Mouse (Mus musculus): ENCODE results near the gene Slc2a5. TPM values are rescaled to one million over a fixed set of nuclear protein-coding genes. Genes with fewer than 3 reads are reported as not detected.

Gene Slc2a5
- polyA plus RNA-seq (2015; fragmentation: Nextera tagmentation; extraction: Ambion mirVana) = 1.00 and 1.8 TPM in 2 replicates

GRCm38 (mm10) chr4:150119055-150119454 is at the start of gene Slc2a5:
Gene Slc2a5, plus strand, starts transcription at chr4:150119283.
- H3K4me3 ChIP-seq (replicated peaks; ENCODE audit: low read length) = no peak within 1 kb of the TSS
- no peaks in the 10 kb centered on the region for H3K27me3 ChIP-seq (ENCODE audit: control insufficient read depth, insufficient read depth, low read length)
- peak within 1 kb of the TSS; percentile 28; the same call in 1 of the 2 replicates for H3K9ac ChIP-seq (ENCODE audit: low read length)
- peak within 1 kb of the TSS; percentile 41 for H3K4me2 ChIP-seq (ENCODE audit: low read depth, low read length)
- WGBS = 17% methylated on average over 12 of the region's 15 CpGs
- peaks cover 11% of the 10 kb centered on the region for H3K4me1 ChIP-seq (ENCODE audit: control insufficient read depth, insufficient read depth, low read length)
- H3K9me3 ChIP-seq (replicated peaks; ENCODE audit: control insufficient read depth, low read length) = no peaks in the 10 kb centered on the region
- H3K27ac ChIP-seq (ENCODE audit: low read length) = no peak within 1 kb of the TSS
- no peak for ATAC-seq (ENCODE audit: insufficient read depth, low FRiP score)
- no peaks in the 10 kb centered on the region for H3K36me3 ChIP-seq (ENCODE audit: control insufficient read depth, insufficient read depth, low read length)

- H3K4me1 ChIP-seq (ENCODE audit: control insufficient read depth, insufficient read depth, low read length) = no peaks in the 10 kb centered on the region
- ATAC-seq (ENCODE audit: insufficient read depth, low FRiP score) = no peak
- H3K9ac ChIP-seq (ENCODE audit: low read length) = no peak overlapping the region
- no peaks in the 10 kb centered on the region for H3K9me3 ChIP-seq (replicated peaks; ENCODE audit: control insufficient read depth, low read length)
- H3K36me3 ChIP-seq (ENCODE audit: control insufficient read depth, insufficient read depth, low read length) = no peaks in the 10 kb centered on the region
- no peak overlapping the region for H3K4me2 ChIP-seq (ENCODE audit: low read depth, low read length)
- no peaks in the 10 kb centered on the region for H3K27me3 ChIP-seq (ENCODE audit: control insufficient read depth, insufficient read depth, low read length)
- 39% methylated on average over 8 of the region's 8 CpGs for WGBS
- H3K27ac ChIP-seq (ENCODE audit: low read length) = no peak overlapping the region
- no peak overlapping the region for H3K4me3 ChIP-seq (replicated peaks; ENCODE audit: low read length)
Observed at GRCm38 (mm10) chr4:150070136-150070535, 48.9 kb upstream of the Slc2a5 start.

GRCm38 (mm10) chr4:150072416-150073101 is 46.5 kb upstream of the Slc2a5 start:
- Histone ChIP-seq H3K4me3 (replicated peaks; ENCODE audit: low read length) (no peak overlapping the region), H3K9me3 (replicated peaks; ENCODE audit: control insufficient read depth, low read length) (no peaks in the 10 kb centered on the region), H3K9ac (ENCODE audit: low read length) (no peak overlapping the region), H3K27ac (ENCODE audit: low read length) (no peak overlapping the region), H3K36me3 (ENCODE audit: control insufficient read depth, insufficient read depth, low read length) (no peaks in the 10 kb centered on the region), H3K4me2 (ENCODE audit: low read depth, low read length) (no peak overlapping the region), H3K27me3 (ENCODE audit: control insufficient read depth, insufficient read depth, low read length) (no peaks in the 10 kb centered on the region), H3K4me1 (ENCODE audit: control insufficient read depth, insufficient read depth, low read length) (no peaks in the 10 kb centered on the region)
- WGBS = 53% methylated on average over 15 of the region's 15 CpGs
- no peak for ATAC-seq (ENCODE audit: insufficient read depth, low FRiP score)

- Histone ChIP-seq H3K9me3 (replicated peaks; ENCODE audit: control insufficient read depth, low read length) (no peaks in the 10 kb centered on the region), H3K27ac (ENCODE audit: low read length) (no peak overlapping the region), H3K36me3 (ENCODE audit: control insufficient read depth, insufficient read depth, low read length) (no peaks in the 10 kb centered on the region), H3K27me3 (ENCODE audit: control insufficient read depth, insufficient read depth, low read length) (no peaks in the 10 kb centered on the region), H3K4me3 (replicated peaks; ENCODE audit: low read length) (no peak overlapping the region), H3K4me2 (ENCODE audit: low read depth, low read length) (no peak overlapping the region), H3K4me1 (ENCODE audit: control insufficient read depth, insufficient read depth, low read length) (no peaks in the 10 kb centered on the region), H3K9ac (ENCODE audit: low read length) (no peak overlapping the region)
- 19% methylated on average over 8 of the region's 8 CpGs for WGBS
- no peak for ATAC-seq (ENCODE audit: insufficient read depth, low FRiP score)
Observed at GRCm38 (mm10) chr4:150073102-150073473, 46.0 kb upstream of the Slc2a5 start.

GRCm38 (mm10) chr4:150075350-150075749 is 43.7 kb upstream of the Slc2a5 start:
- Histone ChIP-seq H3K9ac (ENCODE audit: low read length) (no peak overlapping the region), H3K36me3 (ENCODE audit: control insufficient read depth, insufficient read depth, low read length) (no peaks in the 10 kb centered on the region), H3K9me3 (replicated peaks; ENCODE audit: control insufficient read depth, low read length) (no peaks in the 10 kb centered on the region), H3K27ac (ENCODE audit: low read length) (no peak overlapping the region), H3K27me3 (ENCODE audit: control insufficient read depth, insufficient read depth, low read length) (no peaks in the 10 kb centered on the region), H3K4me2 (ENCODE audit: low read depth, low read length) (no peak overlapping the region), H3K4me1 (ENCODE audit: control insufficient read depth, insufficient read depth, low read length) (no peaks in the 10 kb centered on the region), H3K4me3 (replicated peaks; ENCODE audit: low read length) (no peak overlapping the region)
- ATAC-seq (ENCODE audit: insufficient read depth, low FRiP score) = no peak
- 67% methylated on average over 7 of the region's 7 CpGs for WGBS

GRCm38 (mm10) chr4:150076147-150076546 is 42.9 kb upstream of the Slc2a5 start:
- H3K9ac ChIP-seq (ENCODE audit: low read length) = no peak overlapping the region
- H3K27ac ChIP-seq (ENCODE audit: low read length) = no peak overlapping the region
- no peak for ATAC-seq (ENCODE audit: insufficient read depth, low FRiP score)
- H3K36me3 ChIP-seq (ENCODE audit: control insufficient read depth, insufficient read depth, low read length) = no peaks in the 10 kb centered on the region
- WGBS = 41% methylated on average over 18 of the region's 18 CpGs
- H3K4me1 ChIP-seq (ENCODE audit: control insufficient read depth, insufficient read depth, low read length) = no peaks in the 10 kb centered on the region
- H3K27me3 ChIP-seq (ENCODE audit: control insufficient read depth, insufficient read depth, low read length) = no peaks in the 10 kb centered on the region
- H3K4me3 ChIP-seq (replicated peaks; ENCODE audit: low read length) = no peak overlapping the region
- no peaks in the 10 kb centered on the region for H3K9me3 ChIP-seq (replicated peaks; ENCODE audit: control insufficient read depth, low read length)
- H3K4me2 ChIP-seq (ENCODE audit: low read depth, low read length) = no peak overlapping the region

- WGBS = 73% methylated on average over 2 of the region's 2 CpGs
- H3K4me2 ChIP-seq (ENCODE audit: low read depth, low read length) = no peak overlapping the region
- no peaks in the 10 kb centered on the region for H3K9me3 ChIP-seq (replicated peaks; ENCODE audit: control insufficient read depth, low read length)
- no peaks in the 10 kb centered on the region for H3K27me3 ChIP-seq (ENCODE audit: control insufficient read depth, insufficient read depth, low read length)
- no peaks in the 10 kb centered on the region for H3K4me1 ChIP-seq (ENCODE audit: control insufficient read depth, insufficient read depth, low read length)
- ATAC-seq (ENCODE audit: insufficient read depth, low FRiP score) = no peak
- H3K36me3 ChIP-seq (ENCODE audit: control insufficient read depth, insufficient read depth, low read length) = no peaks in the 10 kb centered on the region
- no peak overlapping the region for H3K27ac ChIP-seq (ENCODE audit: low read length)
- no peak overlapping the region for H3K4me3 ChIP-seq (replicated peaks; ENCODE audit: low read length)
- no peak overlapping the region for H3K9ac ChIP-seq (ENCODE audit: low read length)
Observed at GRCm38 (mm10) chr4:150078646-150079045, 40.4 kb upstream of the Slc2a5 start.

GRCm38 (mm10) chr4:150079244-150079643 is 39.8 kb upstream of the Slc2a5 start:
- H3K27me3 ChIP-seq (ENCODE audit: control insufficient read depth, insufficient read depth, low read length) = no peaks in the 10 kb centered on the region
- no peak overlapping the region for H3K9ac ChIP-seq (ENCODE audit: low read length)
- no peak overlapping the region for H3K4me3 ChIP-seq (replicated peaks; ENCODE audit: low read length)
- 75% methylated on average over 7 of the region's 7 CpGs for WGBS
- H3K36me3 ChIP-seq (ENCODE audit: control insufficient read depth, insufficient read depth, low read length) = no peaks in the 10 kb centered on the region
- no peak overlapping the region for H3K4me2 ChIP-seq (ENCODE audit: low read depth, low read length)
- H3K4me1 ChIP-seq (ENCODE audit: control insufficient read depth, insufficient read depth, low read length) = no peaks in the 10 kb centered on the region
- H3K27ac ChIP-seq (ENCODE audit: low read length) = no peak overlapping the region
- no peaks in the 10 kb centered on the region for H3K9me3 ChIP-seq (replicated peaks; ENCODE audit: control insufficient read depth, low read length)
- no peak for ATAC-seq (ENCODE audit: insufficient read depth, low FRiP score)

- Histone ChIP-seq H3K9me3 (replicated peaks; ENCODE audit: control insufficient read depth, low read length) (no peaks in the 10 kb centered on the region), H3K9ac (ENCODE audit: low read length) (no peak overlapping the region), H3K36me3 (ENCODE audit: control insufficient read depth, insufficient read depth, low read length) (no peaks in the 10 kb centered on the region), H3K4me2 (ENCODE audit: low read depth, low read length) (no peak overlapping the region), H3K27me3 (ENCODE audit: control insufficient read depth, insufficient read depth, low read length) (no peaks in the 10 kb centered on the region), H3K27ac (ENCODE audit: low read length) (peak overlapping the region; percentile 44; the same call in 1 of the 2 replicates), H3K4me3 (replicated peaks; ENCODE audit: low read length) (no peak overlapping the region), H3K4me1 (ENCODE audit: control insufficient read depth, insufficient read depth, low read length) (no peaks in the 10 kb centered on the region)
- ATAC-seq (ENCODE audit: insufficient read depth, low FRiP score) = no peak
- 68% methylated on average over 11 of the region's 11 CpGs for WGBS
Observed at GRCm38 (mm10) chr4:150080330-150080967, 38.6 kb upstream of the Slc2a5 start.

Data from stomach, embryonic 16.5 days (tissue).